ENCODE assay signal across 17 mouse cellular contexts in the genomic region with DNA sequence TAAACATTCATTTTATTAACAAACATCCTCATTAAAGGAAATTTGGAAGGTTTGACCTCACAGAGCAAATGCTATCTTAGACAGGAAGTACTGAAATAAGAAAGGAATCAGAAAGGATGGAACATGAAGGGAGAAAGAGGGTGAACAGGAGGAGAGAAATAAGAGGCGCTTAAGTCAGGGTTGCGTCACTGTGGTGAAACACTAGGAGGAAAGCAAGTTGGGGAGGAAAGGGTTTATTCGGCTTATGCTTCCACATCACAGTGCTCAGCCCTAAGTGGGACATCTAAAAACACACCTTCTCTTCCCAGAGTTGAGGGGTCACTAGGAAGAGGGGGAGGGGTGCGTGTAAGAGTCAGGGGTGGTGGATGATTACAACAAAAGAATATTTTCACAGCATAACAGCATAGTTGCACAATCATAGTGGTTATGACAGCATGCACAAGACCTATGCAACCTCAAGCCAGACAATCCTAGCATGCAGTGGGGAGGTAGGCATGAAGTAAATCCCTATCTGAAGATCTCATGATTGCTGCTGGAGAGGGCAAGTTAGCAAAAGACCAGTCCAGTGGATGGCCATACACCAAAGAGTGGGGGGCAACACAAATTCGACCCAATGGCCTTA. TPM values are rescaled to one million over a fixed set of nuclear protein-coding genes. Genes with fewer than 3 reads are reported as not detected.
"Had no signal": no experiment of that assay in that cellular context is flagged by ENCODE, and none has a peak within 500 bp of the region (broad histone marks: within the 10 kb centered on the region; RNA-seq: fewer than 3 reads in every experiment).

No protein-coding gene starts in this region.

- H3K27me3 ChIP-seq: kidney, embryonic 15.5 days; limb, embryonic 15.5 days; neural tube, embryonic 12.5 days had no signal

- H3K9ac ChIP-seq: kidney, embryonic 15.5 days; limb, embryonic 15.5 days; neural tube, embryonic 12.5 days had no signal

- H3K4me3 ChIP-seq: kidney, embryonic 15.5 days; left cerebral cortex, adult 2 months; limb, embryonic 15.5 days; midbrain, embryonic 10.5 days; neural tube, embryonic 12.5 days had no signal

- ATAC-seq: intestine, embryonic 16.5 days had no signal

- H3K9me3 ChIP-seq: kidney, embryonic 15.5 days; limb, embryonic 15.5 days; midbrain, embryonic 10.5 days; neural tube, embryonic 12.5 days had no signal

- H3K4me2 ChIP-seq: kidney, embryonic 15.5 days; limb, embryonic 15.5 days; neural tube, embryonic 12.5 days had no signal

- H3K36me3 ChIP-seq: kidney, embryonic 15.5 days; limb, embryonic 15.5 days; midbrain, embryonic 10.5 days; neural tube, embryonic 12.5 days had no signal

- H3K27ac ChIP-seq: kidney, embryonic 15.5 days; left cerebral cortex, adult 2 months; limb, embryonic 15.5 days; midbrain, embryonic 10.5 days; neural tube, embryonic 12.5 days had no signal

- DNase-seq: kidney, adult 2 months; kidney, postnatal 14 days; lung, adult 2 months; lung, postnatal 14 days; midbrain, embryonic 14.5 days; right cerebral cortex, postnatal 4 days; spleen, adult 18-20 months; thymus, postnatal 25 days had no signal

- H3K4me1 ChIP-seq: limb, embryonic 15.5 days; midbrain, embryonic 10.5 days; neural tube, embryonic 12.5 days had no signal

RNA-seq across cellular contexts. Expression of gene Arhgef38, which starts 19.4 kb away (rescaled TPM):
- total RNA-seq: layer of hippocampus, postnatal 25 days; left cerebral cortex, adult 2 months; neutrophil, adult 5-6 weeks had no signal
- polyA plus RNA-seq: limb, embryonic 11.5 days; limb, embryonic 15.5 days; midbrain, embryonic 10.5 days; neural tube, embryonic 12.5 days had no signal
